Mouse (Mus musculus) bone marrow, adult 2 months (tissue): ENCODE results near the gene Fam213a.

ENCODE experiments used
- CTCF ChIP-seq: fragments of 200-500 bp; IDR thresholded peaks from 2 replicates; pipeline ENCODE4 v1.5.1; 2011; ENCODE audit warnings: low read length, control low read depth; ENCODE audit not compliant: control insufficient read depth, insufficient read depth
- POLR2A ChIP-seq: fragments of 200-500 bp; IDR thresholded peaks from 2 replicates; pipeline ENCODE4 v1.6.1; 2011; ENCODE audit warnings: low read depth, mild to moderate bottlenecking, control low read depth, low read length, borderline replicate concordance; ENCODE audit not compliant: control insufficient read depth

GRCm38 (mm10) chr14:41017460-41017859, 3.9 kb upstream of the Fam213a start:
- TF ChIP-seq CTCF (no peak), POLR2A (no peak)
